Mouse (Mus musculus) naive thymus-derived CD4-positive, alpha-beta T cell, adult 5 months (primary cell): ENCODE results near the gene Csn1s2a. TPM values are rescaled to one million over a fixed set of nuclear protein-coding genes. Genes with fewer than 3 reads are reported as not detected.

Experiments used
- polyA plus RNA-seq: library from polyadenylated mRNA; unstranded; fragments of 100-300 nt; shearing (Covaris generic); gene quantifications from one replicate; pipeline ENCODE4 v1.2.1, GENCODE M21; 2017

Csn1s2a gene
- polyA plus RNA-seq, result not detected

GRCm38 (mm10) chr5:87774267-87774666, at the start of gene Csn1s2a:
Csn1s2a (plus strand) TSS chr5:87774567.

GRCm38 (mm10) chr5:87807782-87808181, 33.4 kb downstream of the Csn1s2a start, which contains the start of gene Csn1s2b:
Csn1s2b (plus strand) TSS chr5:87808082.

GRCm38 (mm10) chr5:87825386-87825785, 51.0 kb downstream of the Csn1s2a start, which contains the start of gene Prr27:
Prr27 (plus strand) TSS chr5:87825686.

Other genes starting within 250 kb of the Csn1s2a start
- not detected for gene Sult1b1, start 236.4 kb upstream of the Csn1s2a start, polyA plus RNA-seq
- not detected for gene Sult1d1, start 205.5 kb upstream of the Csn1s2a start, polyA plus RNA-seq
- gene Sult1e1, start 183.0 kb upstream of the Csn1s2a start, polyA plus RNA-seq, result not detected
- gene Csn1s1, start 108.4 kb upstream of the Csn1s2a start, polyA plus RNA-seq, result not detected
- not detected for gene Csn2, start 74.9 kb upstream of the Csn1s2a start, polyA plus RNA-seq
- not detected for gene Csn1s2b, start 33.5 kb downstream of the Csn1s2a start, polyA plus RNA-seq
- not detected for gene Prr27, start 51.1 kb downstream of the Csn1s2a start, polyA plus RNA-seq
- gene Odam, start 110.5 kb downstream of the Csn1s2a start, polyA plus RNA-seq, result not detected
- gene Csn3, start 151.0 kb downstream of the Csn1s2a start, polyA plus RNA-seq, result not detected
- gene 2310003L06Rik, start 194.9 kb downstream of the Csn1s2a start, polyA plus RNA-seq, result 0.21 TPM
- gene Gm28434, start 194.9 kb downstream of the Csn1s2a start, polyA plus RNA-seq, result not detected
- gene Cabs1, start 204.9 kb downstream of the Csn1s2a start, polyA plus RNA-seq, result not detected
- not detected for gene Smr3a, start 228.0 kb downstream of the Csn1s2a start, polyA plus RNA-seq